Mouse (Mus musculus): ENCODE results near the gene Bcl11b. TPM values are rescaled to one million over a fixed set of nuclear protein-coding genes. Genes with fewer than 3 reads are reported as not detected.

Gene Bcl11b
- polyA plus RNA-seq, 1 experiment from 2014 or later, result 4.4 TPM

DNA sequence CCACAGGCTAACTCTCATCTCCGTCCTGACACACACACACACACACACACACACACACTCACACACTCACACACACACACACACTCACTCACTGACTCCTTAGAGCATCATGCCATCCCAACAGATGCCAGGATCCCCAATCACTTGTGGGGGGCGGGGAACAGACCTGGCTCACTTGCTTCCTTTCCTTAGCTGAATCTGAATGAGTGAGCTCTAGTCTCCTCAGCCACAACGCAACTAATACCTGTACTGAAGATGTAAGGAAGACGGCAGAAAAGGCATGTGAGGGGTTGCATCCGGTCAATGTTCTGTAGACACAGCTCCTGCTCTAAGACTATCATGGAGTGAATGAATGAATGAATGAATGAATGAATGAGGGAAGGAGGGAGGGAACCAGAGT lies 71.9 kb downstream of the Bcl11b start:
- 0 out of 4 replicates have a peak overlapping the region, but pooled peaks of 1 of the 2 experiments have one; percentile 28 for H3K4me3 ChIP-seq (ENCODE audit: control insufficient read depth in 1 of 2, insufficient read depth in 1 of 2, low read depth in 1 of 2, low read length in 2 of 2)
- ATAC-seq (ENCODE audit: insufficient number of reproducible peaks, insufficient read depth, low FRiP score, low read depth), result no peak

DNA sequence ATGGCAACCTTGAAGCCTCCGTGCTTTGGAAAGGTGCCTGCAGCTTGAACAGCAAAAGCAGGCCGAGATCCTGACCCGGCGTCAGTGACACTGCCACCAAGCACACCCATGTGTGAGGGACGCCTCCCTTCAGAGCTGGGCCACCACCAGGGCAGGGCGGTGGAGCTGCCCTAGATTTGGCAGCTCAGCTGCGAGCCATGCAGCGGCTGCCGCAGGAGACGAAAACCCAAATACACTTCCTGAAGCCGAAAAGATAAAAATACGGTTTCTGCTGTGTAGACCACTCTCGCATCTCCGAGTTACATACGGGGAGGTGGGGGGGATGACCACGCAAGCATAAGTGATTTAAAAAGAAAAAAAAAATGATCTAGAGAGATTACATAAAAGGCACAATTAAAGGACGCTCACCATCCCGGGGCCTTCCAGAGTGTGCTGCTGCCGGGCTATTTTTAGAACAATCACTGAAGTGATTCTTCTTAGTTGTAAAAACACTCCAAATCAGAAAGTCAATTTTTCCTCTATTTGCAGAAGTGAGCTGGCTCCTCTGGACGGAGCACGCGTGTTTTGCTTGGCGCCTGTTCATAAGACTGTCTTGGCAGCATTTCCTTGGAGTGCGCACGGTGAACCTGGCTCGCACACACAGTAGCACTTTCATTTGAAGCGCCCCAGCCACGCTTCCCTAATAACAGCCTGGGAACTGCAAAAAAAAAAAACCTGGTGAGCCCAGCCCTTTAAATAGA lies 72.6 kb downstream of the Bcl11b start:
- peak overlapping the region; percentile 28 to 36 for H3K4me3 ChIP-seq (ENCODE audit: control insufficient read depth in 1 of 2, insufficient read depth in 1 of 2, low read depth in 1 of 2, low read length in 2 of 2)
- ATAC-seq (ENCODE audit: insufficient number of reproducible peaks, insufficient read depth, low FRiP score, low read depth), result peak; percentile 51
- peak overlapping the region; percentile 71 to 93 for H3K27ac ChIP-seq (replicated peaks in 1 of 2; ENCODE audit: control insufficient read depth in 1 of 2, insufficient read depth in 1 of 2, low read depth in 2 of 2, low read length in 2 of 2)
- H3K9me3 ChIP-seq (ENCODE audit: control insufficient read depth, low read length), result no peaks in the 10 kb centered on the region
- H3K36me3 ChIP-seq (ENCODE audit: control insufficient read depth, insufficient read depth, low read length), result no peaks in the 10 kb centered on the region
- peak overlapping the region; percentile 72 for H3K4me2 ChIP-seq (ENCODE audit: low read length)
- WGBS, result 9% methylated on average over 28 of the region's 28 CpGs
- H3K27me3 ChIP-seq (ENCODE audit: control insufficient read depth, insufficient read depth, low read length), result peaks cover 2% of the 10 kb centered on the region; the same call in 1 of the 2 replicates
- H3K9ac ChIP-seq (ENCODE audit: low read length), result peak overlapping the region; percentile 71
- H3K4me1 ChIP-seq (ENCODE audit: control insufficient read depth in 2 of 2, insufficient read depth in 2 of 2, low read length in 2 of 2), result peaks cover 35 to 52% of the 10 kb centered on the region in 2 experiments

More for the DNA sequence above, 71.9 kb downstream of the Bcl11b start:
- Histone ChIP-seq H3K9ac (ENCODE audit: low read length) (no peak overlapping the region), H3K4me2 (ENCODE audit: low read length) (peak overlapping the region; percentile 72), H3K4me1 (ENCODE audit: control insufficient read depth in 2 of 2, insufficient read depth in 2 of 2, low read length in 2 of 2) (peaks cover 35 to 52% of the 10 kb centered on the region in 2 experiments), H3K27ac (replicated peaks in 1 of 2; ENCODE audit: control insufficient read depth in 1 of 2, insufficient read depth in 1 of 2, low read depth in 2 of 2, low read length in 2 of 2) (peak overlapping the region; percentile 71 to 93), H3K27me3 (ENCODE audit: control insufficient read depth, insufficient read depth, low read length) (peaks cover 1% of the 10 kb centered on the region; the same call in 1 of the 2 replicates), H3K9me3 (ENCODE audit: control insufficient read depth, low read length) (no peaks in the 10 kb centered on the region), H3K36me3 (ENCODE audit: control insufficient read depth, insufficient read depth, low read length) (no peaks in the 10 kb centered on the region)
- WGBS, result 61% methylated on average over 5 of the region's 5 CpGs

DNA sequence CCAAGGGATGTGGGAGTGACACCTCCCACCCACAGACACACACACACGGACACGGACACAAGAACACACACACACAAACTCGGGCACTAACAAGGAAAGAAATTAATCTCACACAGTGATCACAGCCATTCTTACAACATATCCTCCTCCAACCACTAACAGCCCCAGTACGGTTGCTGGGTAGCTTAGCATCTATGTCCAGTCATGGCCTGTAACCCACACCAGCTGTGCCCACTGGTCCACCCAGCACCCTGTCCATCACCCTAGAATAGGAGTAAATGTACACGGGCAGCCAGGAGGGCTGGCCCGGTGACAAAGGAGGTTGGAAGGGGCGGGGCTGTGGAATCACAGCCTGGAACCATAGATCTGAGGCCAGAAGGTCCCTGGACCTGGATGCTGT lies 74.5 kb downstream of the Bcl11b start:
- H3K27me3 ChIP-seq (ENCODE audit: control insufficient read depth, insufficient read depth, low read length), result peaks cover 2% of the 10 kb centered on the region; the same call in 1 of the 2 replicates
- 79% methylated on average over 7 of the region's 7 CpGs for WGBS
- no peak overlapping the region for H3K4me2 ChIP-seq (ENCODE audit: low read length)
- no peak overlapping the region for H3K9ac ChIP-seq (ENCODE audit: low read length)
- no peaks in the 10 kb centered on the region for H3K36me3 ChIP-seq (ENCODE audit: control insufficient read depth, insufficient read depth, low read length)
- no peak overlapping the region for H3K4me3 ChIP-seq (ENCODE audit: control insufficient read depth in 1 of 2, insufficient read depth in 1 of 2, low read depth in 1 of 2, low read length in 2 of 2)
- peaks cover 42 to 58% of the 10 kb centered on the region in 2 experiments for H3K4me1 ChIP-seq (ENCODE audit: control insufficient read depth in 2 of 2, insufficient read depth in 2 of 2, low read length in 2 of 2)
- H3K9me3 ChIP-seq (ENCODE audit: control insufficient read depth, low read length), result no peaks in the 10 kb centered on the region
- no peak for ATAC-seq (ENCODE audit: insufficient number of reproducible peaks, insufficient read depth, low FRiP score, low read depth)
- H3K27ac ChIP-seq (replicated peaks in 1 of 2; ENCODE audit: control insufficient read depth in 1 of 2, insufficient read depth in 1 of 2, low read depth in 2 of 2, low read length in 2 of 2), result no peak overlapping the region

DNA sequence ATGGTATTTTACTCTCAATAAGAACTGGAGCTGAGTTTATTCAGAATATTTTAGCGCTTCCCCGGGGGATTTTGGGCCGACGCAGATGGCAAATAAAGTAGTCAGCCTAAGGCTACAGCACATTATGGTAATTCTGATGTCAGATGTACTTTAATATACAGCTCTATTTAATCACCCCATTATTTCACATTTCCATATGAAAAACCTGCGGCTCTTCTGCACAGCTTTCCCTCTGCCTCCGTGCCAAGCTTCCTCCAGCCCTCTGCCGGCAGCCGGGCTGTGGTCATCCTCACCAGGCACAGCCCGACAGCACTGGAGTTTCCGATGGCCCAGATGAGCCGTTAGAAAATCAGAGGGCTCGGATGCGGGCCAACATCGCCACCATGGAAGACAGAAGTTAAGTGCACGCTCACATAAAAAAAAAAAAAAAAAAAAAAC lies 74.9 kb downstream of the Bcl11b start:
- ATAC-seq (ENCODE audit: insufficient number of reproducible peaks, insufficient read depth, low FRiP score, low read depth), result no peak
- Histone ChIP-seq H3K27ac (replicated peaks in 1 of 2; ENCODE audit: control insufficient read depth in 1 of 2, insufficient read depth in 1 of 2, low read depth in 2 of 2, low read length in 2 of 2) (0 out of 4 replicates have a peak overlapping the region, but pooled peaks of 1 of the 2 experiments have one; percentile 25), H3K9me3 (ENCODE audit: control insufficient read depth, low read length) (no peaks in the 10 kb centered on the region), H3K4me2 (ENCODE audit: low read length) (peak overlapping the region; percentile 51; the same call in 1 of the 2 replicates), H3K4me3 (ENCODE audit: control insufficient read depth in 1 of 2, insufficient read depth in 1 of 2, low read depth in 1 of 2, low read length in 2 of 2) (no peak overlapping the region), H3K9ac (ENCODE audit: low read length) (no peak overlapping the region), H3K36me3 (ENCODE audit: control insufficient read depth, insufficient read depth, low read length) (no peaks in the 10 kb centered on the region), H3K4me1 (ENCODE audit: control insufficient read depth in 2 of 2, insufficient read depth in 2 of 2, low read length in 2 of 2) (peaks cover 43 to 59% of the 10 kb centered on the region in 2 experiments), H3K27me3 (ENCODE audit: control insufficient read depth, insufficient read depth, low read length) (peaks cover 2% of the 10 kb centered on the region; the same call in 1 of the 2 replicates)
- 77% methylated on average over 15 of the region's 15 CpGs for WGBS

DNA sequence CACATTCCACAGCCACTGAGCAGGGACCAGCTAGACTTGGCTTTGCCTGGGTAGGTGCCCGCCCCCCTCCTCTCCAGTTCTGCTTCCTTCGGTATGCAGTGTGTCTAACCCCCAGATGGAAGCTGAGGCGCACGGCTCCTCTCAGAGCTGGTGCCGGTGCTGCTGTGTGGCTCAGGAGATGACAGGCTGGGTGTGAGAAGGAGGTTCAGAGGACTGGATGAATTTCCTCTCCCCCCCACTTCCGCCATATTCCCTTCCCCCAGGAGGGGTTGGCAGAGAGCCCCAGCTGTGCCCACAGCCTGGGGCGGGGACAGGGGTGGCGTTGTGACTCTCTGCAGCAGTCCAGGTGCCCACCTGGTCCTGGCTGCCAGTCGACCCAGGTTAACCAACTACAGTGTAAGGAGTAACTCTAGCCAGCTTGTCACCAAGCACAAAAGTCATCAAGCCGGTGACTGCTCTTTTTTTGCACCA lies 75.4 kb downstream of the Bcl11b start:
- H3K9ac ChIP-seq (ENCODE audit: low read length), result no peak overlapping the region; the same call in 1 of the 2 replicates
- no peak for ATAC-seq (ENCODE audit: insufficient number of reproducible peaks, insufficient read depth, low FRiP score, low read depth)
- H3K4me3 ChIP-seq (ENCODE audit: control insufficient read depth in 1 of 2, insufficient read depth in 1 of 2, low read depth in 1 of 2, low read length in 2 of 2), result no peak overlapping the region
- peaks cover 48 to 64% of the 10 kb centered on the region in 2 experiments for H3K4me1 ChIP-seq (ENCODE audit: control insufficient read depth in 2 of 2, insufficient read depth in 2 of 2, low read length in 2 of 2)
- no peaks in the 10 kb centered on the region for H3K9me3 ChIP-seq (ENCODE audit: control insufficient read depth, low read length)
- 34% methylated on average over 10 of the region's 10 CpGs for WGBS
- H3K4me2 ChIP-seq (ENCODE audit: low read length), result peak overlapping the region; percentile 51
- H3K27ac ChIP-seq (replicated peaks in 1 of 2; ENCODE audit: control insufficient read depth in 1 of 2, insufficient read depth in 1 of 2, low read depth in 2 of 2, low read length in 2 of 2), result peak overlapping the region; percentile 23 to 25; a peak in 2 of 4 replicates
- H3K27me3 ChIP-seq (ENCODE audit: control insufficient read depth, insufficient read depth, low read length), result peaks cover 2% of the 10 kb centered on the region; the same call in 1 of the 2 replicates
- H3K36me3 ChIP-seq (ENCODE audit: control insufficient read depth, insufficient read depth, low read length), result no peaks in the 10 kb centered on the region

DNA sequence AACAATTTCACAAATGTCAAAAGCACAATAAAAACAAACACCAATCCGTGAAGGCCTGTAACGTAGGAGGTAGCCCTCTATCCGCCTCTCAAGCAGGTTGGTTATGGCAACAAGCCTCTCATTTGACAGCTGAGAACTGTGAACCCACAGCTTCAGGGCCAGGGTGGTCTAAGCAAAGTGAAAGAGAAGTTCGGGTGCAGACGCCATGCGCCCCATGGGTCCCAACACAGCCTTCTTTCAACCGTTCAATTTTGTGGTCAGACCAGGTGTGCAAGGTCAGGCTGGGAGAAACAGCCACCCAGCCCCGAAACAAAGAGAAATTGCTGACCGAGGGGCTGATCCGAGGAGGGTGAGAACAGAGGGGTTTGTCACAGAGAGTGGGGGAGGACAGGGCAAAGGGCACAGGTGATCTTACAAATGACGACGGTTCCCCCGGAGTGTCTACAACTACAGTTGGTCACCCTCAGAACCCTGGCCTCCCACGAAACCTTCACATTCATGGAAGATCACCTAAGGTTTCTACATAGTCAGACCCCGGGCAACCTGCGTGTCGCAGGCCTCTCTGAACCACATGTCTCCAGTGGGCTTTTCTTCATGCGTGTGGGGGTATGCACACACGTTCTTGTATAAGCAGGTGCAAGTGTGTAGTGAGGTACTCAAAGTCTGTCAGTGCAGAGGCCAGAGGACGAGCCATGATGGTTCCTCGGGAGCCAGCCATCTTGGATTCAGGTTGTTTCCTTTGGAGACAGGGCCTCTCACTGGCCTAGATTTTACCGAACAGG lies 77.1 kb downstream of the Bcl11b start:
- no peak for ATAC-seq (ENCODE audit: insufficient number of reproducible peaks, insufficient read depth, low FRiP score, low read depth)
- Histone ChIP-seq H3K27ac (replicated peaks in 1 of 2; ENCODE audit: control insufficient read depth in 1 of 2, insufficient read depth in 1 of 2, low read depth in 2 of 2, low read length in 2 of 2) (no peak overlapping the region), H3K4me2 (ENCODE audit: low read length) (no peak overlapping the region), H3K4me1 (ENCODE audit: control insufficient read depth in 2 of 2, insufficient read depth in 2 of 2, low read length in 2 of 2) (peaks cover 47 to 65% of the 10 kb centered on the region in 2 experiments), H3K27me3 (ENCODE audit: control insufficient read depth, insufficient read depth, low read length) (peaks cover 2% of the 10 kb centered on the region; the same call in 1 of the 2 replicates), H3K9me3 (ENCODE audit: control insufficient read depth, low read length) (no peaks in the 10 kb centered on the region), H3K9ac (ENCODE audit: low read length) (no peak overlapping the region), H3K4me3 (ENCODE audit: control insufficient read depth in 1 of 2, insufficient read depth in 1 of 2, low read depth in 1 of 2, low read length in 2 of 2) (no peak overlapping the region), H3K36me3 (ENCODE audit: control insufficient read depth, insufficient read depth, low read length) (no peaks in the 10 kb centered on the region)
- 90% methylated on average over 22 of the region's 22 CpGs for WGBS

DNA sequence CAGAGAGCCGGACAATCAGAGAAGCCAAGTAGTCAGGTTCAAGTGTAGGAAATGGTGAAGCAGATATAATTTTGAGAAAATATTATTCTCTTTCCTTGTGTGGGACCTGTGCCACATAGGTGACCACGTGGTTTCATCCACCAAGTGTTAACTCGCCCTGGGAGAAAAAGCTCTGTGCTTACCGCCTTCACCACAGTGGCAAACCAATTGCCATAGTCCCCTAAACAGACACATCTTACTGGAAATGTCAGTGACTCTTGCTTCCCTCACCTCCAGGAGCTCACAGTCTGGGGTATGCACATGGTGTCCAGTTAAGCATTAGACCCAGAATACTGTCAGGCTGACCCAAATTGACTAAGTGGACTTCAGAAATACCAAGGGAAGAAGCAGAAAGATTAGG lies 78.7 kb downstream of the Bcl11b start:
- 75% methylated on average over 4 of the region's 4 CpGs for WGBS
- no peak overlapping the region for H3K27ac ChIP-seq (replicated peaks in 1 of 2; ENCODE audit: control insufficient read depth in 1 of 2, insufficient read depth in 1 of 2, low read depth in 2 of 2, low read length in 2 of 2)
- H3K36me3 ChIP-seq (ENCODE audit: control insufficient read depth, insufficient read depth, low read length), result no peaks in the 10 kb centered on the region
- H3K4me1 ChIP-seq (ENCODE audit: control insufficient read depth in 2 of 2, insufficient read depth in 2 of 2, low read length in 2 of 2), result peaks cover 42 to 65% of the 10 kb centered on the region in 2 experiments
- ATAC-seq (ENCODE audit: insufficient number of reproducible peaks, insufficient read depth, low FRiP score, low read depth), result no peak
- H3K4me2 ChIP-seq (ENCODE audit: low read length), result no peak overlapping the region
- peaks cover 2% of the 10 kb centered on the region; the same call in 1 of the 2 replicates for H3K27me3 ChIP-seq (ENCODE audit: control insufficient read depth, insufficient read depth, low read length)
- no peak overlapping the region for H3K9ac ChIP-seq (ENCODE audit: low read length)
- H3K9me3 ChIP-seq (ENCODE audit: control insufficient read depth, low read length), result no peaks in the 10 kb centered on the region
- no peak overlapping the region for H3K4me3 ChIP-seq (ENCODE audit: control insufficient read depth in 1 of 2, insufficient read depth in 1 of 2, low read depth in 1 of 2, low read length in 2 of 2)
